Mouse (Mus musculus) heart, embryonic 10.5 days (tissue): Measurements from ENCODE around the gene Slc47a1. TPM values are rescaled to one million over a fixed set of nuclear protein-coding genes. Genes with fewer than 3 reads are reported as not detected.
"Not testable (repeated sequence)": the region's sequence is repeated elsewhere in the genome, so short reads cannot be mapped to it uniquely, and the experiment has no call there.

Experiments
- DNase-seq: peaks from one replicate; pipeline ENCODE4 v3.0.0-alpha.2; 2017; ENCODE audit warnings: low spot score
- H3K27ac ChIP-seq: fragments of 300-500 bp; sonication (generic); 2 replicates; pipeline ENCODE4 v1.5.1; 2016; ENCODE audit warnings: mild to moderate bottlenecking
- H3K27me3 ChIP-seq: fragments of 300-500 bp; sonication (generic); 2 replicates; pipeline ENCODE4 v1.6.1; 2016; ENCODE audit warnings: mild to moderate bottlenecking; ENCODE audit not compliant: poor library complexity, insufficient read depth, severe bottlenecking
- H3K36me3 ChIP-seq: fragments of 300-500 bp; sonication (generic); 2 replicates; pipeline ENCODE4 v1.6.1; 2016; ENCODE audit warnings: mild to moderate bottlenecking, moderate library complexity
- H3K4me1 ChIP-seq: fragments of 300-500 bp; sonication (generic); 2 replicates; pipeline ENCODE4 v1.6.1; 2016; ENCODE audit warnings: mild to moderate bottlenecking
- H3K4me3 ChIP-seq: fragments of 300-500 bp; sonication (generic); 2 replicates; pipeline ENCODE4 v1.5.1; 2016; ENCODE audit warnings: mild to moderate bottlenecking, moderate library complexity
- H3K9me3 ChIP-seq: fragments of 300-500 bp; sonication (generic); 2 replicates; pipeline ENCODE4 v1.6.1; 2016; ENCODE audit warnings: mild to moderate bottlenecking, moderate library complexity
- WGBS: fragments of 180-500 bp; shearing (Covaris S2); methylation state at CpG from one replicate; pipeline ENCODE4 v1.1.7; 2016; 5-methylcytosine and 5-hydroxymethylcytosine counted together
- polyA plus RNA-seq: library from polyadenylated mRNA; unstranded; fragments of >200 nt; fragmentation: Nextera tagmentation; extraction: Ambion mirVana; gene quantifications from 2 replicates; pipeline ENCODE4 v1.2.1, GENCODE M21; 2016

Gene Slc47a1
- polyA plus RNA-seq, 1 experiment from 2014 or later, result 11.3 TPM

GRCm38 (mm10) chr11:61341971-61342370, 36.2 kb downstream of the Slc47a1 start:
- Histone ChIP-seq H3K9me3 (no peaks in the 10 kb centered on the region), H3K4me1 (peaks cover 10% of the 10 kb centered on the region), H3K27me3 (peaks cover 71% of the 10 kb centered on the region), H3K36me3 (0 out of 2 replicates have a peak, but pooled peaks cover 6% of the 10 kb centered on the region), H3K27ac (no peak overlapping the region), H3K4me3 (peak overlapping the region; percentile 63)
- 27% methylated on average over 10 of the region's 10 CpGs for WGBS
- DNase-seq, result no peak

DNA sequence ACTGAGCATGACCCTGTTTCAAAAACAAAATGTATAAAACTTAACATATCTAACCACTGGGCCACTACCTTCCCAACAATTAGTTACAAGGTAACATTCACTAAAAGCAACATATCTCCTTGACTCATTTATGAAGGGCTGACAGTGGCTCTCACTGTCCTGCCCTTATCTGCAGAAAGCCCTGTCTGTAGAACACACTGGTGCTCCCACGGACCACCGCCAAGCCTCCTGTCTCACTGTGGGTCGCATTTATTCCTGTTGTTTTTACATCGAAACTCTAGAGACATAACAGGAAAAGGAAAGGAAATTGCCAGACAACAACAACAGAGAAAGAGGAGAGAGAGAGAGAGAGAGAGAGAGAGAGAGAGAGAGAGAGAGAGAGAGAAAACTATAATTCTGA, 36.9 kb downstream of the Slc47a1 start:
- peaks cover 65% of the 10 kb centered on the region for H3K27me3 ChIP-seq
- peaks cover 10% of the 10 kb centered on the region for H3K4me1 ChIP-seq

GRCm38 (mm10) chr11:61340374-61340773, 37.8 kb downstream of the Slc47a1 start:
- H3K27me3 ChIP-seq, result peaks cover 56% of the 10 kb centered on the region
- peaks cover 10% of the 10 kb centered on the region for H3K4me1 ChIP-seq
- no peak for DNase-seq
- no peaks in the 10 kb centered on the region for H3K9me3 ChIP-seq
- WGBS, result 76% methylated on average over 4 of the region's 4 CpGs
- no peak overlapping the region for H3K4me3 ChIP-seq
- H3K27ac ChIP-seq, result no peak overlapping the region
- H3K36me3 ChIP-seq, result 0 out of 2 replicates have a peak, but pooled peaks cover 6% of the 10 kb centered on the region

More for the DNA sequence above, 36.9 kb downstream of the Slc47a1 start:
- no peaks in the 10 kb centered on the region for H3K9me3 ChIP-seq
- no peak overlapping the region for H3K4me3 ChIP-seq
- no peak for DNase-seq
- 0 out of 2 replicates have a peak, but pooled peaks cover 6% of the 10 kb centered on the region for H3K36me3 ChIP-seq
- H3K27ac ChIP-seq, result no peak overlapping the region
- 66% methylated on average over 4 of the region's 4 CpGs for WGBS

DNA sequence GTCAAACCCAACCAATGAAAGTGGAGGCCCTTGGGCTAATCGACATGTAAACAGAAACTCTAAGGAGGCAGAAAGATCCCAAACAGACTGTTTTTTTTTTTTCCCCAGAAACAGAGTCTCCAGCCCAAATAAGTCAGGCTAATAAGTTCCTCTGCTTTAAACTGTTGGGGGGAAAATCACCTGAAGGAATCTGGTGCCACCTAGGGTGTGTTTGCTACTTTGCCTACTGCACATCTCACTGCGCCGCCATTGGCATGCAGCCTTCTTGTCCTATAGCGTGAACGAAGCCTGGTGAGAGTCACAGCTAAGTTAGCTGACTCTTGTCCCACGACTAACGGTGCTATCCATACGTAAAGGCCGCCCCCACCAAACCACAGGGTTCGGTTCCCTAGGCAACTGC, 40.6 kb downstream of the Slc47a1 start:
- H3K36me3 ChIP-seq, result no peaks in the 10 kb centered on the region
- DNase-seq, result no peak

GRCm38 (mm10) chr11:61320904-61321687, 57.0 kb downstream of the Slc47a1 start:
- no peak overlapping the region for H3K4me3 ChIP-seq
- DNase-seq, result no peak
- no peaks in the 10 kb centered on the region for H3K36me3 ChIP-seq
- 0 out of 2 replicates have a peak overlapping the region, but pooled peaks have one; percentile 22 for H3K27ac ChIP-seq
- H3K27me3 ChIP-seq, result no peaks in the 10 kb centered on the region
- peaks cover 25% of the 10 kb centered on the region for H3K4me1 ChIP-seq
- no peaks in the 10 kb centered on the region for H3K9me3 ChIP-seq
- WGBS, result 63% methylated on average over 10 of the region's 10 CpGs

More for the DNA sequence above, 40.6 kb downstream of the Slc47a1 start:
- Histone ChIP-seq H3K27me3 (peaks cover 30% of the 10 kb centered on the region), H3K4me3 (no peak overlapping the region), H3K9me3 (no peaks in the 10 kb centered on the region), H3K27ac (no peak overlapping the region), H3K4me1 (peaks cover 7% of the 10 kb centered on the region)
- 74% methylated on average over 10 of the region's 10 CpGs for WGBS

- Histone ChIP-seq H3K4me1 (peaks cover 25% of the 10 kb centered on the region), H3K9me3 (no peaks in the 10 kb centered on the region), H3K27me3 (no peaks in the 10 kb centered on the region), H3K27ac (peak overlapping the region; percentile 84), H3K4me3 (peak overlapping the region; percentile 27; the same call in 1 of the 2 replicates), H3K36me3 (no peaks in the 10 kb centered on the region)
- DNase-seq, result no peak
- WGBS, result 47% methylated on average over 3 of the region's 3 CpGs
These were observed 58.1 kb downstream of the Slc47a1 start for GRCm38 (mm10) chr11:61319923-61320567.

DNA sequence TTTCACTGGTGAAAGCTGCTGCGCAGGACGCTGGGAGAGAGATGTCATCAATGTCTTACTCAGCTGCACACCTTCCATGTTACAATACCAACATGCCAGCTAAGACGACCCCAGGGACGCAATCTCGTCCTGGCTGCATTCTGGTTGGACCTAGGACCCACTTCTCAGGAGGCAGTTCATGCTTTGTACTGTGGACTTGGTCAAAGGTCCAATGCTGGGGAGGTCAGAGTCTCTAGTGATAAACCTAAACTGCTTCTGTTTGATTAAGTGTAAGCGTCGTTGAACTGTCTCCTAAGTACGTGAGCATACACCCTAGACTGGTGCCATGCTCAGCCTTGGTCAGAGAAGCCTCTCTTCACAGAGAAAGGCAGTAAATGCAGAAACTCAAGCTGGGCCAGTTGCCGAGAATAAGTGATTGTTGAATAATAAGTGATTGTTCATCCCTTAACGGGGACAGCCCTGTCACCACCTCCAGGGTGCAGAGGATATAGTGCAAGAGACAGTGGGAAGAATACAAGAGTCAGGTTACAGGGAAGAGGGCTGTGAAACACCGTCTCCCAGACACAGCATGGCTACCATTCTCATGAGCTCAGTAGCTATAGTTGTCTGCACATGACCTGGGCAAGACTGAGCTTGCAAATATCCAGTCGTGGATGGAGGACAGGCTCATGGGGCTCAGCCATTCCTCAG, 58.8 kb downstream of the Slc47a1 start:
- peak overlapping the region; percentile 27 for H3K4me3 ChIP-seq
- H3K9me3 ChIP-seq, result no peaks in the 10 kb centered on the region
- 39% methylated on average over 12 of the region's 12 CpGs for WGBS
- peaks cover 25% of the 10 kb centered on the region for H3K4me1 ChIP-seq
- peak overlapping the region; percentile 84 for H3K27ac ChIP-seq
- no peaks in the 10 kb centered on the region for H3K36me3 ChIP-seq
- no peaks in the 10 kb centered on the region for H3K27me3 ChIP-seq
- DNase-seq, result no peak

DNA sequence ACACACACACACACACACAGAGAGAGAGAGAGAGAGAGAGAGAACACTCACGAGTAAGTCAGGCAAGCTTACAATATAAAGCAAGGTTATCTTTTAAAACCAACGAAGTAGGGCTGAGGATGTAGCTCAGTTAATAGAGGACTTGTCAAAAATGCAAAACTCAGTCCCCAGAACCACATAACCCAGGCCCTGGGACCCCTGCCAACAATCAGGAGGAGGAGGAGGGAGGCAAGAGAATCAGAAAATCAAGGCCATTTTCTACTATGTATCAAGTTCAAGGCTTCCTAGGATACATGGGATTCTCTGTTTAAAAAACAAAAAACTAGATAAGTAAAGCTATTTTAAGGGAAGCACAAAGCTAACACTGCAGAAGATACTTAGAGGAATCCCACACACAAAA, 61.3 kb downstream of the Slc47a1 start:
- no peak for DNase-seq
- H3K4me3 ChIP-seq, result no peak overlapping the region
- no peaks in the 10 kb centered on the region for H3K36me3 ChIP-seq
- no peak overlapping the region for H3K27ac ChIP-seq
- H3K4me1 ChIP-seq, result peaks cover 38% of the 10 kb centered on the region
- no peaks in the 10 kb centered on the region for H3K9me3 ChIP-seq
- no peaks in the 10 kb centered on the region for H3K27me3 ChIP-seq
- 66% methylated on average over 2 of the region's 2 CpGs for WGBS

- H3K9me3 ChIP-seq, result no peaks in the 10 kb centered on the region
These were observed 67.8 kb downstream of the Slc47a1 start for GRCm38 (mm10) chr11:61310321-61310720.

DNA sequence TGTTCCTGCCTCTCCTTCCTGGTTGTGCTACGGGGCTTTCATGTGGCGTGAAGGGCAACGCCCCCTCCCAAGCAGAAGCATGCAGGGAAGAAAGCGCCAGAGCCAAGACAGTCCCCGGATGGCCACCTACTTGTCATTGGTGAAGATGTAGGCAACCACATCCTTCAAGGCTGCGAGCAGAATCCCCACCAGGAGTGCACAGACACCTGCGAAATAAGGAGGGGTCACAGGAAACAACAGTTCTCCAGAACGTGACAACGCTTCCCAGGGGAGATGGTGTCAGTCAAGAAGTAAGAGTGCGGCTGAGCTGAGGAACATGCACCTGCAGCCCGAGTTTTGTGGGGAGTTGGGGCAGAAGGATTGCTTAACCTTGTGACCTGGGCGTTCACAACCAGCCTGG, 68.3 kb downstream of the Slc47a1 start:
- 67% methylated on average over 12 of the region's 12 CpGs for WGBS
- no peak for DNase-seq
- H3K9me3 ChIP-seq, result no peaks in the 10 kb centered on the region

More at GRCm38 (mm10) chr11:61310321-61310720, 67.8 kb downstream of the Slc47a1 start:
- Histone ChIP-seq H3K4me3 (no peak overlapping the region), H3K36me3 (no peaks in the 10 kb centered on the region), H3K27me3 (no peaks in the 10 kb centered on the region), H3K27ac (no peak overlapping the region), H3K4me1 (peaks cover 26% of the 10 kb centered on the region)
- WGBS, result 69% methylated on average over 7 of the region's 7 CpGs
- no peak for DNase-seq

DNA sequence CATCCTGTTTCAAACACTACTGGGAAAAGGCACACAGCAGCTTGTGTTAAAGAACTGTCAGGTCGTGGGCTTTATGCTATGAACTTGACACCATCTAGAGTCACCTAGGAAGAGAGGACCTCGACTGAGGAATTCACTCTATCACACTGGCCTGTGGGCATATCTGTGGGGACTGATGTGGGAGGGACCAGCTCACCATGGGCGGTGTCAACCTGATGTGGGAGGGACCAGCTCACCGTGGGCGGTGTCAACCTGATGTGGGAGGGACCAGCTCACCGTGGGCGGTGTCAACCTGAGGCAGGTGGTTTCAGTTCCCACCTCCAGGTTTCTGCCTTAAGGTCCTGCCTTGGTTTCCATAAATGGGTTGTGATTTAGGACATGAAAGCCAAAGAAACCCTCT, 70.3 kb downstream of the Slc47a1 start:
- H3K36me3 ChIP-seq, result no peaks in the 10 kb centered on the region
- DNase-seq, result no peak
- H3K9me3 ChIP-seq, result no peaks in the 10 kb centered on the region
- no peaks in the 10 kb centered on the region for H3K27me3 ChIP-seq
- H3K4me1 ChIP-seq, result peaks cover 13% of the 10 kb centered on the region
- whole genome bisulfite sequencing, result 38% methylated on average over 7 of the region's 7 CpGs
- no peak overlapping the region for H3K4me3 ChIP-seq
- H3K27ac ChIP-seq, result no peak overlapping the region

More for the DNA sequence above, 68.3 kb downstream of the Slc47a1 start:
- Histone ChIP-seq H3K4me1 (peaks cover 26% of the 10 kb centered on the region), H3K27ac (no peak overlapping the region), H3K27me3 (no peaks in the 10 kb centered on the region), H3K4me3 (no peak overlapping the region), H3K36me3 (no peaks in the 10 kb centered on the region)

- H3K4me3 ChIP-seq, result no peak overlapping the region
- no peaks in the 10 kb centered on the region for H3K9me3 ChIP-seq
- no peaks in the 10 kb centered on the region for H3K27me3 ChIP-seq
- H3K4me1 ChIP-seq, result peaks cover 19% of the 10 kb centered on the region
- WGBS, result 77% methylated on average over 4 of the region's 4 CpGs
- no peak for DNase-seq
- no peak overlapping the region for H3K27ac ChIP-seq
- no peaks in the 10 kb centered on the region for H3K36me3 ChIP-seq
These were observed 72.8 kb downstream of the Slc47a1 start for GRCm38 (mm10) chr11:61305377-61305776.

DNA sequence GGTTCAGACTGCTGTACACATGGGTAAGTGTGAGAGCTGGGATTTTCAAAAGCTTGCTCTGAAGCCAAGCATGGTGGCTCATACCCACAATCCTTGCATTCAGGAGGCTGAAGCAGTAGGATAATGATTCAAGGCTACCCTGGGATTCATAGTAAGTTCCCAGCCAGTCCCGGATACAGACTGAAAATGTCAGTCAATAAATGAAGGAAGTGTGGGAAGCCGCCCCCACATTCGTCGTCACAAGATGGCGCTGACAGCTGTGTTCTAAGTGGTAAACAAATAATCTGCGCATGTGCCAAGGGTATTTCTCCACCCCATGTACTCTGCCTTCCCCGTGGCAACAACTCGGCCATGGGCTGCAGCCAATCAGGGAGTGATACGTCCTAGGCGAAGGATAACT, 73.6 kb downstream of the Slc47a1 start:
- H3K4me1 ChIP-seq, result peaks cover 23% of the 10 kb centered on the region
- H3K4me3 ChIP-seq, H3K9me3 ChIP-seq, H3K27ac ChIP-seq, DNase-seq, H3K36me3 ChIP-seq, H3K27me3 ChIP-seq: not testable (repeated sequence)
- WGBS, result 93% methylated on average over 6 of the region's 10 CpGs
